Mouse (Mus musculus) hindbrain, embryonic 13.5 days (tissue): ENCODE measurements at regions not wholly inside any gene's neighbourhood (a gene's known extent, or its start where the extent isn't known, plus 50 kb on each side); places are given as distances from the start of the nearest gene placed in this dataset.

Experiments used
- ATAC-seq: fragments of 200-750 bp; cut with Nextera tagmentation; 2 replicates; pipeline ENCODE4 v1.8.0; 2017; ENCODE audit warnings: moderate TSS enrichment; ENCODE audit not compliant: low FRiP score
- H3K27ac ChIP-seq: fragments of 300-500 bp; sonication (generic); 2 replicates; pipeline ENCODE4 v1.5.1; 2015; ENCODE audit warnings: inconsistent platforms, mild to moderate bottlenecking, moderate library complexity
- H3K27me3 ChIP-seq: fragments of 300-500 bp; sonication (generic); 2 replicates; pipeline ENCODE4 v1.6.1; 2015; ENCODE audit warnings: mild to moderate bottlenecking, inconsistent platforms
- H3K36me3 ChIP-seq: fragments of 300-500 bp; sonication (generic); 2 replicates; pipeline ENCODE4 v1.6.1; 2015; ENCODE audit warnings: mild to moderate bottlenecking, inconsistent platforms
- H3K4me1 ChIP-seq: fragments of 300-500 bp; sonication (generic); replicated peaks from 2 replicates; pipeline ENCODE4 v1.6.1; 2015; ENCODE audit warnings: inconsistent platforms
- H3K4me2 ChIP-seq: fragments of 300-500 bp; sonication (generic); 2 replicates; pipeline ENCODE4 v1.6.1; 2015; ENCODE audit warnings: inconsistent platforms, mild to moderate bottlenecking, moderate library complexity
- H3K4me3 ChIP-seq: fragments of 300-500 bp; sonication (generic); 2 replicates; pipeline ENCODE4 v1.5.1; 2015; ENCODE audit warnings: mild to moderate bottlenecking, inconsistent platforms
- H3K9ac ChIP-seq: fragments of 300-500 bp; sonication (generic); 2 replicates; pipeline ENCODE4 v1.6.1; 2015; ENCODE audit warnings: mild to moderate bottlenecking, inconsistent platforms
- H3K9me3 ChIP-seq: fragments of 300-500 bp; sonication (generic); 2 replicates; pipeline ENCODE4 v1.6.1; 2016; ENCODE audit warnings: inconsistent platforms
- WGBS: fragments of 180-500 bp; shearing (Covaris S2); methylation state at CpG from one replicate; pipeline ENCODE4 v1.1.7; 2015; 5-methylcytosine and 5-hydroxymethylcytosine counted together

GRCm38 (mm10) chr6:117323301-117323700 lies 155.0 kb downstream of the Cxcl12 start:
- Histone ChIP-seq H3K9me3 (no peaks in the 10 kb centered on the region), H3K27me3 (0 out of 2 replicates have a peak, but pooled peaks cover 5% of the 10 kb centered on the region), H3K4me1 (0 out of 2 replicates have a peak, but pooled peaks cover 4% of the 10 kb centered on the region), H3K9ac (no peak overlapping the region), H3K36me3 (no peaks in the 10 kb centered on the region), H3K4me2 (no peak overlapping the region), H3K27ac (no peak overlapping the region), H3K4me3 (no peak overlapping the region)
- ATAC-seq, result no peak

GRCm38 (mm10) chr6:117323850-117324249 lies 155.5 kb downstream of the Cxcl12 start:
- 80% methylated on average over 3 of the region's 3 CpGs for WGBS
- Histone ChIP-seq H3K4me1 (0 out of 2 replicates have a peak, but pooled peaks cover 4% of the 10 kb centered on the region), H3K27ac (no peak overlapping the region), H3K27me3 (0 out of 2 replicates have a peak, but pooled peaks cover 5% of the 10 kb centered on the region), H3K4me3 (no peak overlapping the region), H3K4me2 (no peak overlapping the region), H3K9me3 (no peaks in the 10 kb centered on the region), H3K9ac (no peak overlapping the region), H3K36me3 (no peaks in the 10 kb centered on the region)
- ATAC-seq, result no peak

- no peak overlapping the region for H3K4me3 ChIP-seq
- H3K27me3 ChIP-seq, result 0 out of 2 replicates have a peak, but pooled peaks cover 5% of the 10 kb centered on the region
- 29% methylated on average over 18 of the region's 18 CpGs for WGBS
- ATAC-seq, result no peak
- no peak overlapping the region for H3K4me2 ChIP-seq
- H3K9ac ChIP-seq, result no peak overlapping the region
- H3K36me3 ChIP-seq, result no peaks in the 10 kb centered on the region
- H3K4me1 ChIP-seq, result 0 out of 2 replicates have a peak, but pooled peaks cover 4% of the 10 kb centered on the region
- no peaks in the 10 kb centered on the region for H3K9me3 ChIP-seq
- no peak overlapping the region for H3K27ac ChIP-seq
These were observed 158.8 kb downstream of the Cxcl12 start for GRCm38 (mm10) chr6:117326835-117327775.

GRCm38 (mm10) chr6:117329164-117329939 lies 161.0 kb downstream of the Cxcl12 start:
- no peak overlapping the region for H3K9ac ChIP-seq
- H3K9me3 ChIP-seq, result no peaks in the 10 kb centered on the region
- H3K36me3 ChIP-seq, result no peaks in the 10 kb centered on the region
- no peak overlapping the region for H3K4me3 ChIP-seq
- ATAC-seq, result no peak
- H3K27ac ChIP-seq, result no peak overlapping the region
- no peak overlapping the region for H3K4me2 ChIP-seq
- H3K27me3 ChIP-seq, result 0 out of 2 replicates have a peak, but pooled peaks cover 5% of the 10 kb centered on the region
- H3K4me1 ChIP-seq, result 0 out of 2 replicates have a peak, but pooled peaks cover 4% of the 10 kb centered on the region
- WGBS, result 80% methylated on average over 8 of the region's 8 CpGs

GRCm38 (mm10) chr6:117330198-117330597 lies 161.9 kb downstream of the Cxcl12 start:
- Histone ChIP-seq H3K27ac (no peak overlapping the region), H3K4me3 (no peak overlapping the region), H3K27me3 (0 out of 2 replicates have a peak, but pooled peaks cover 5% of the 10 kb centered on the region), H3K36me3 (no peaks in the 10 kb centered on the region), H3K4me1 (0 out of 2 replicates have a peak, but pooled peaks cover 4% of the 10 kb centered on the region), H3K9ac (no peak overlapping the region), H3K4me2 (no peak overlapping the region), H3K9me3 (no peaks in the 10 kb centered on the region)
- WGBS, result 82% methylated on average over 6 of the region's 6 CpGs
- ATAC-seq, result no peak

- 28% methylated on average over 5 of the region's 5 CpGs for WGBS
- H3K9ac ChIP-seq, result no peak overlapping the region
- ATAC-seq, result no peak
These were observed 162.5 kb downstream of the Cxcl12 start for GRCm38 (mm10) chr6:117330726-117331360.

GRCm38 (mm10) chr6:117332641-117333040 lies 164.3 kb downstream of the Cxcl12 start:
- H3K4me1 ChIP-seq, result no peaks in the 10 kb centered on the region
- ATAC-seq, result no peak
- no peaks in the 10 kb centered on the region for H3K9me3 ChIP-seq
- 0 out of 2 replicates have a peak, but pooled peaks cover under 1% of the 10 kb centered on the region for H3K27me3 ChIP-seq
- no peaks in the 10 kb centered on the region for H3K36me3 ChIP-seq
- H3K27ac ChIP-seq, result no peak overlapping the region
- no peak overlapping the region for H3K4me3 ChIP-seq
- no peak overlapping the region for H3K4me2 ChIP-seq
- WGBS, result 62% methylated on average over 6 of the region's 6 CpGs
- H3K9ac ChIP-seq, result no peak overlapping the region

More at GRCm38 (mm10) chr6:117330726-117331360, 162.5 kb downstream of the Cxcl12 start:
- no peaks in the 10 kb centered on the region for H3K9me3 ChIP-seq
- 0 out of 2 replicates have a peak, but pooled peaks cover 5% of the 10 kb centered on the region for H3K27me3 ChIP-seq
- no peak overlapping the region for H3K4me2 ChIP-seq
- no peaks in the 10 kb centered on the region for H3K36me3 ChIP-seq
- 0 out of 2 replicates have a peak, but pooled peaks cover 4% of the 10 kb centered on the region for H3K4me1 ChIP-seq
- no peak overlapping the region for H3K27ac ChIP-seq
- no peak overlapping the region for H3K4me3 ChIP-seq

GRCm38 (mm10) chr6:117342123-117342522 lies 173.8 kb downstream of the Cxcl12 start:
- WGBS, result 96% methylated on average over 3 of the region's 3 CpGs
- Histone ChIP-seq H3K4me1 (no peaks in the 10 kb centered on the region), H3K27ac (no peak overlapping the region), H3K27me3 (no peaks in the 10 kb centered on the region), H3K36me3 (no peaks in the 10 kb centered on the region), H3K9ac (no peak overlapping the region), H3K9me3 (no peaks in the 10 kb centered on the region), H3K4me3 (no peak overlapping the region), H3K4me2 (no peak overlapping the region)
- no peak for ATAC-seq

- Histone ChIP-seq H3K9ac (no peak overlapping the region), H3K4me1 (no peaks in the 10 kb centered on the region)
- 79% methylated on average over 1 of the region's 1 CpGs for WGBS
These were observed 179.0 kb downstream of the Cxcl12 start for GRCm38 (mm10) chr6:117347356-117347755.

GRCm38 (mm10) chr6:117351846-117352245 lies 183.5 kb downstream of the Cxcl12 start:
- no peak for ATAC-seq
- H3K36me3 ChIP-seq, result no peaks in the 10 kb centered on the region
- no peak overlapping the region for H3K27ac ChIP-seq
- no peaks in the 10 kb centered on the region for H3K4me1 ChIP-seq
- no peaks in the 10 kb centered on the region for H3K9me3 ChIP-seq
- H3K4me3 ChIP-seq, result no peak overlapping the region
- H3K4me2 ChIP-seq, result no peak overlapping the region
- no peak overlapping the region for H3K9ac ChIP-seq
- H3K27me3 ChIP-seq, result no peaks in the 10 kb centered on the region
- WGBS, result 74% methylated on average over 1 of the region's 1 CpGs

More at GRCm38 (mm10) chr6:117347356-117347755, 179.0 kb downstream of the Cxcl12 start:
- no peak overlapping the region for H3K4me2 ChIP-seq
- ATAC-seq, result no peak
- no peaks in the 10 kb centered on the region for H3K27me3 ChIP-seq
- no peak overlapping the region for H3K4me3 ChIP-seq
- no peaks in the 10 kb centered on the region for H3K36me3 ChIP-seq
- H3K9me3 ChIP-seq, result no peaks in the 10 kb centered on the region
- no peak overlapping the region for H3K27ac ChIP-seq

GRCm38 (mm10) chr6:117353091-117353490 lies 184.8 kb downstream of the Cxcl12 start:
- Histone ChIP-seq H3K4me2 (no peak overlapping the region), H3K4me3 (no peak overlapping the region), H3K4me1 (no peaks in the 10 kb centered on the region), H3K27me3 (no peaks in the 10 kb centered on the region), H3K9ac (no peak overlapping the region), H3K36me3 (no peaks in the 10 kb centered on the region), H3K27ac (no peak overlapping the region), H3K9me3 (0 out of 2 replicates have a peak, but pooled peaks cover 1% of the 10 kb centered on the region)
- ATAC-seq, result no peak
- WGBS, result 96% methylated on average over 3 of the region's 3 CpGs
